Mouse (Mus musculus) megakaryocyte, embryonic 14.5 days (primary cell): ENCODE measurements at regions not wholly inside any gene's neighbourhood (a gene's known extent, or its start where the extent isn't known, plus 50 kb on each side); places are given as distances from the start of the nearest gene placed in this dataset.

Experiments used
- H3K27me3 ChIP-seq: replicated peaks from 2 replicates; pipeline ENCODE3; 2012; ENCODE audit warnings: inconsistent platforms
- H3K36me3 ChIP-seq: replicated peaks from 2 replicates; pipeline ENCODE3; 2012; ENCODE audit warnings: low read length, inconsistent platforms, mixed read lengths
- H3K4me1 ChIP-seq: 2 replicates; pipeline ENCODE4 v1.6.1; 2012; ENCODE audit warnings: inconsistent platforms
- H3K4me3 ChIP-seq: replicated peaks from 2 replicates; pipeline ENCODE3; 2012; ENCODE audit warnings: moderate library complexity, mild to moderate bottlenecking, inconsistent platforms
- H3K9me3 ChIP-seq: 2 replicates; pipeline ENCODE4 v1.6.1; 2012; ENCODE audit warnings: inconsistent platforms
- FLI1 ChIP-seq: IDR thresholded peaks from 2 replicates; pipeline ENCODE4 v1.6.1; 2012; ENCODE audit warnings: low read length, inconsistent platforms, mixed read lengths
- GATA1 ChIP-seq: IDR thresholded peaks from 3 replicates; pipeline ENCODE4 v1.6.1; 2012; ENCODE audit warnings: mixed read lengths, low read length, inconsistent platforms, borderline replicate concordance

DNA sequence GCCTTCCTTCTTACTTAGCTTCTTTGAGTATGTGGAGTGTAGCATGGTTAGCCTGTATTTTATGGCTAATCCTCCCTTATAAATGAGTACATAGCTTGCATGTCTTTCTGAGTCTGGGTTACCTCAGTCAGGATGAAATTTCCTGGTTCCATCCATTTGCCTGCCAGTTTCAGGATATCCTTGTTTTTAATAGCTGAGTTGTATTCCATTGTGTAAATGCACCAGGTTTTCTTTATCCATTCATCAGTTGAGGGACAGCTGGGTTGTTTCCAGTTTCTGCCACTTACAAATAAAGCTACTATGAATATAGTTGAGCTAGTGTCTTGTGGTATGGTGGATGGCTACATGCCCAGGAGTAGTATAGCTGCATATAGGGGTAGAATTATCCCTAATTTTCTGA, 80.7 kb upstream of the E030018B13Rik start:
- TF ChIP-seq GATA1 (no peak), FLI1 (no peak)

More for the DNA sequence above, 80.7 kb upstream of the E030018B13Rik start:
- H3K36me3 ChIP-seq = no peaks in the 10 kb centered on the region
- H3K4me1 ChIP-seq = no peaks in the 10 kb centered on the region
- H3K4me3 ChIP-seq = no peak overlapping the region
- H3K9me3 ChIP-seq = peaks cover 13% of the 10 kb centered on the region
- H3K27me3 ChIP-seq = peaks cover 7% of the 10 kb centered on the region
